Mouse (Mus musculus) G1E (cell line): ENCODE measurements at regions not wholly inside any gene's neighbourhood (a gene's known extent, or its start where the extent isn't known, plus 50 kb on each side); places are given as distances from the start of the nearest gene placed in this dataset.

Experiments used
- CTCF ChIP-seq: IDR thresholded peaks from 2 replicates; pipeline ENCODE4 v1.5.1; 2012; ENCODE audit warnings: low read depth, low read length, inconsistent platforms, mixed read lengths
- GATA1 ChIP-seq: IDR thresholded peaks from 2 replicates; pipeline ENCODE4 v1.6.1; 2012; ENCODE audit warnings: borderline replicate concordance, low read length, inconsistent platforms, mixed read lengths
- GATA2 ChIP-seq: IDR thresholded peaks from 2 replicates; pipeline ENCODE4 v1.6.1; 2012; ENCODE audit warnings: low read depth, low read length, inconsistent platforms, borderline replicate concordance
- POLR2AphosphoS5 ChIP-seq: IDR thresholded peaks from 2 replicates; pipeline ENCODE4 v1.6.1; 2012; ENCODE audit warnings: low read depth, low read length, inconsistent platforms; ENCODE audit not compliant: insufficient replicate concordance

GRCm38 (mm10) chr4:142350986-142351385 is 111.8 kb upstream of the Kazn start:
- TF ChIP-seq CTCF (no peak), POLR2AphosphoS5 (no peak), GATA1 (no peak), GATA2 (no peak)
